Mouse (Mus musculus) hindbrain, embryonic 11.5 days (tissue): Measurements from ENCODE around the gene 9330161L09Rik. TPM values are rescaled to one million over a fixed set of nuclear protein-coding genes. Genes with fewer than 3 reads are reported as not detected.

Experiments
- ATAC-seq: fragments of 200-750 bp; cut with Nextera tagmentation; 2 replicates; pipeline ENCODE4 v1.8.0; 2017; ENCODE audit warnings: mild to moderate bottlenecking, moderate TSS enrichment, moderate library complexity; ENCODE audit not compliant: low FRiP score
- DNase-seq: peaks from one replicate; pipeline ENCODE4 v3.0.0-alpha.2; 2015; ENCODE audit warnings: low spot score
- H3K27ac ChIP-seq: fragments of 300-500 bp; sonication (generic); 2 replicates; pipeline ENCODE4 v1.5.1; 2014; ENCODE audit warnings: mild to moderate bottlenecking, low read depth, low read length
- H3K27me3 ChIP-seq: fragments of 300-500 bp; sonication (generic); 2 replicates; pipeline ENCODE4 v1.6.1; 2014; ENCODE audit warnings: mild to moderate bottlenecking, low read length, moderate library complexity, mixed read lengths; ENCODE audit not compliant: control insufficient read depth, insufficient read depth
- H3K36me3 ChIP-seq: fragments of 300-500 bp; sonication (generic); 2 replicates; pipeline ENCODE4 v1.6.1; 2014; ENCODE audit warnings: mild to moderate bottlenecking, low read length, moderate library complexity, mixed read lengths; ENCODE audit not compliant: control insufficient read depth, insufficient read depth
- H3K4me1 ChIP-seq: fragments of 300-500 bp; sonication (generic); replicated peaks from 2 replicates; pipeline ENCODE4 v1.6.1; 2014; ENCODE audit warnings: low read length, mixed read lengths; ENCODE audit not compliant: control insufficient read depth, insufficient read depth
- H3K4me2 ChIP-seq: fragments of 300-500 bp; sonication (generic); replicated peaks from 2 replicates; pipeline ENCODE4 v1.6.1; 2014; ENCODE audit warnings: mild to moderate bottlenecking, low read depth, low read length
- H3K4me3 ChIP-seq: fragments of 300-500 bp; sonication (generic); 2 replicates; pipeline ENCODE4 v1.5.1; 2014; ENCODE audit warnings: low read depth, low read length
- H3K9ac ChIP-seq: fragments of 300-500 bp; sonication (generic); 2 replicates; pipeline ENCODE4 v1.6.1; 2014; ENCODE audit warnings: low read depth, low read length
- H3K9me3 ChIP-seq: fragments of 300-500 bp; sonication (generic); 2 replicates; pipeline ENCODE4 v1.6.1; 2016; ENCODE audit warnings: low read length; ENCODE audit not compliant: control insufficient read depth
- WGBS: fragments of 180-500 bp; shearing (Covaris S2); extraction: QIAGEN DNeasy Blood & Tissue Kit; methylation state at CpG from one replicate; pipeline ENCODE4 v1.1.7; 2014; 5-methylcytosine and 5-hydroxymethylcytosine counted together
- polyA plus RNA-seq: library from polyadenylated mRNA; unstranded; fragments of >200 nt; fragmentation: Nextera tagmentation; extraction: Ambion mirVana; gene quantifications from 2 replicates; pipeline ENCODE4 v1.2.1, GENCODE M21; 2014

9330161L09Rik gene
- polyA plus RNA-seq, 1 experiment from 2014 or later, result 0.97 TPM

GRCm38 (mm10) chr12:103361539-103362307 is 45.9 kb downstream of the 9330161L09Rik start:
- ATAC-seq (no peak), DNase-seq (no peak)
- Histone ChIP-seq H3K4me1 (no peaks in the 10 kb centered on the region), H3K9me3 (no peaks in the 10 kb centered on the region), H3K27me3 (no peaks in the 10 kb centered on the region), H3K4me2 (no peak overlapping the region), H3K27ac (no peak overlapping the region), H3K4me3 (no peak overlapping the region), H3K9ac (no peak overlapping the region), H3K36me3 (no peaks in the 10 kb centered on the region)
- 87% methylated on average over 17 of the region's 17 CpGs for WGBS

DNA sequence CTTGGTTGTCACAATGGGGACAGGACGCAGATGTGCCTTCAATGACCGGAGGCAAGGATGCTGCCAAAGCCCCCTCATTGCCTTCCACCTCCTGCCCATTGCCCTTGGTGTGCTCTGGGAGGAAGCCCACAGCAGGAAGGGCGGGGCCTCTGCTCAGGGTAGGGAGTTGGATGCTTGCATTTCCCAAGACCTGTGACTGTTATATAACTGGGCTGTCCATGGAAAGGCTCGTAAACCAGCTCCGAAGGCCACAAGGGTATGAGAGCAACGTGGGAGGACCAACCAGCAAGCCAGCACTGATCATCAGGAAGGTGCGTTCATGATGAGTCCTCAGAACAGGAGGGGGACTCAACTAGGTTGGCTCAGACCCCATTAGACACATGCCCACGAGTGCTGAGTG is 46.8 kb downstream of the 9330161L09Rik start:
- Histone ChIP-seq H3K27me3 (no peaks in the 10 kb centered on the region), H3K36me3 (no peaks in the 10 kb centered on the region), H3K4me1 (no peaks in the 10 kb centered on the region), H3K4me3 (no peak overlapping the region), H3K27ac (no peak overlapping the region), H3K4me2 (no peak overlapping the region), H3K9ac (no peak overlapping the region), H3K9me3 (no peaks in the 10 kb centered on the region)
- DNase-seq (no peak), ATAC-seq (no peak)
- WGBS, result 86% methylated on average over 8 of the region's 8 CpGs

DNA sequence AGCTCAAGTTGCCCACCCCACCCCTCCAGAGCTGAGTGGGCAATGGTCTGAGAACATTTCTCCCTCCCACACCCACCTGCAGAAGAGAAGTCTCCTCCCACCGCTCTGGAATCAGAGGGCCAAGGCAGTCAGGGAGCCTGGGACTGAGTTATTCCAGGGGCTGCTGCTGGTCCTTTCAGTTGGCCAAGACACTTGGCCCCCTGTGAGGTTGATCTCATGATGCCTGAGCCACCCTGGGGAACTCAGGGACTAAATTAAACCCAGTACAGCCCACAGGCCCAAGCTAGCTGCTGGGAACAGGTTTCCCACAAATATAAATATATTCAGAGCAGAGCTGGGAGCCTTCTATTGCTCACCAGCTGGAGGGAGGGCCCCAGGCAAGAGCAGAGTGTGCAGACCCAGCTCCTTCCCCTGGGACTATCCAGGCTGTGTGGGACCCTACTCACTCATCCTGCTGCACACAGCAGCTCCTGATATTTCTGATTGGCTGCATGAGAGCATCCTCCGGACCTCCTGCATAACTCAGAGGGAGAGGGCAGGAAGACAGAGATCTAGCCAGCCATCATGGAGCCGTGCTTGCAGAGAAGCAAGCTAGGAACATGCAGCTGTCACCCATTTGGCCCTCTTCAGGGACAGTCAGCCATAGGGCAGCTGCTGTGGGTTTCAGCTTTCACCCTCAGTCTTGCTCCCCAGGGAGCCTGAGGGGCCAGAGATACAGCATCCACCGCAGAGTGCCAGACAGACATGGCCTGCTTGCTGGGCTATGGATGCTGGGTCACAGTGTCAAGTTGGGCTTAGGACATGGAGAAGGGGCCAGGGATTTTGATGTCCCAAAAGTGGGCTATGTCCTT is 48.4 kb downstream of the 9330161L09Rik start:
- H3K27me3 ChIP-seq, result no peaks in the 10 kb centered on the region
- H3K4me1 ChIP-seq, result no peaks in the 10 kb centered on the region
- H3K4me2 ChIP-seq, result no peak overlapping the region
- H3K36me3 ChIP-seq, result no peaks in the 10 kb centered on the region
- no peak overlapping the region for H3K4me3 ChIP-seq
- no peaks in the 10 kb centered on the region for H3K9me3 ChIP-seq
- H3K9ac ChIP-seq, result no peak overlapping the region
- WGBS, result 58% methylated on average over 4 of the region's 4 CpGs
- no peak overlapping the region for H3K27ac ChIP-seq
- ATAC-seq, result 0 out of 2 replicates have a peak, but pooled peaks have one; percentile 42
- DNase-seq, result no peak

- no peak for DNase-seq
- no peak overlapping the region for H3K27ac ChIP-seq
- no peak overlapping the region for H3K4me3 ChIP-seq
- no peaks in the 10 kb centered on the region for H3K36me3 ChIP-seq
- H3K27me3 ChIP-seq, result no peaks in the 10 kb centered on the region
- 76% methylated on average over 8 of the region's 8 CpGs for WGBS
- ATAC-seq, result no peak
- no peaks in the 10 kb centered on the region for H3K4me1 ChIP-seq
- H3K9me3 ChIP-seq, result no peaks in the 10 kb centered on the region
- no peak overlapping the region for H3K9ac ChIP-seq
- no peak overlapping the region for H3K4me2 ChIP-seq
These were observed 49.4 kb downstream of the 9330161L09Rik start for GRCm38 (mm10) chr12:103358216-103358615.

Other genes with a start within 250 kb of the 9330161L09Rik start
- gene Prima1, start 165.7 kb downstream of the 9330161L09Rik start, polyA plus RNA-seq, result 1.5 and 1.6 TPM in 2 replicates
- 16.6 and 23.8 TPM in 2 replicates for gene Fam181a, start 96.8 kb downstream of the 9330161L09Rik start, polyA plus RNA-seq
- gene Asb2, start 51.8 kb downstream of the 9330161L09Rik start, polyA plus RNA-seq, result 0.54 and 1.0 TPM in 2 replicates
- gene Otub2, start 19.1 kb downstream of the 9330161L09Rik start, polyA plus RNA-seq, result 12.1 and 15.2 TPM in 2 replicates
- gene Ddx24, start 18.0 kb upstream of the 9330161L09Rik start, polyA plus RNA-seq, result 106 and 109 TPM in 2 replicates
- gene Ifi27, start 26.4 kb upstream of the 9330161L09Rik start, polyA plus RNA-seq, result 3.1 and 4.3 TPM in 2 replicates
- 0.99 and 1.7 TPM in 2 replicates for gene Ifi27l2a, start 35.9 kb upstream of the 9330161L09Rik start, polyA plus RNA-seq
- not detected in 2 replicates for gene Ifi27l2b, start 49.4 kb upstream of the 9330161L09Rik start, polyA plus RNA-seq
- 2.7 and 3.0 TPM in 2 replicates for gene Ppp4r4, start 124.5 kb upstream of the 9330161L09Rik start, polyA plus RNA-seq
- gene Serpina10, start 223.6 kb upstream of the 9330161L09Rik start, polyA plus RNA-seq, result 0.15 TPM in 1 of 2 replicates, not detected in the other
- gene Serpina6, start 249.4 kb upstream of the 9330161L09Rik start, polyA plus RNA-seq, result 0.42 TPM in 1 of 2 replicates, not detected in the other